In the genomic region with DNA sequence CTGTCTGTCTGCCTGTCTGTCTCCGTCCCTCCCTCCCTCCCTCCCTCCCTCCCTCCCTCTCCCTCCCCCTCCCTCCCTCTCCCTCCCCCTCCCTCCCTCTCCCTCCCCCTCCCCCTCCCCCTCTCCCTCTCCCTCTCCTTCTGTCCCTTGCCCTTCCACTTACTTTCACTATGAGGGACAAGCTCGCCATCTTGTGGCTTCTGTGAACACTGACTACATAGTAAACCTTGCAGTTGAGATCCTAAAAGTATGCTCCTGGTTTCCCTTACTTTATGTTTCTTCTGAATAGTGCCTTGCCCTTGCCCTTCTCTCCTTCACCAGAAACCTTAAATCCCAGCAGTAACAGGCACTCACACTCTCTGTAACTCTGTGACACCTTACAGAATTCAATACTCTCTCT, we compare ENCODE assay signal across 8 mouse cellular contexts.
A peak's percentile ranks its signal among the peaks of the same experiment; 100 is the strongest.
DNase-seq lines count a peak whose midpoint lies in the region; ATAC-seq and TF ChIP-seq lines count a peak whose summit lies in the region.

No protein-coding gene starts in this region.

- H3K27ac ChIP-seq in liver, embryonic 14.5 days: no peak overlapping the region

- no peak overlapping the region for H3K4me2 ChIP-seq in liver, embryonic 14.5 days (ENCODE audit: low read depth)

- no peak for TF ChIP-seq EP300 in liver, embryonic 14.5 days (IDR thresholded peaks at IDR 0.05; ENCODE audit: low read depth)

- peak; percentile 30 to 33 for DNase-seq in cerebellum, postnatal 10 days
- DNase-seq in cerebellum, postnatal 4 days (ENCODE audit: low spot score in 2 of 2): no peak
- DNase-seq in left cerebral cortex, adult 11 months (ENCODE audit: low spot score): peak; percentile 2
- DNase-seq in left cerebral cortex, adult 8-10 months (ENCODE audit: low spot score in 2 of 2): no peak
- DNase-seq in adipocyte (ENCODE audit: low spot score): peak; percentile 75
- peak in 1 of 3 experiments; percentile 14 for DNase-seq in liver, embryonic 14.5 days (ENCODE audit: low read depth in 3 of 3, low spot score in 3 of 3)
- DNase-seq in spleen, adult 18-20 months: no peak

- no peaks in the 10 kb centered on the region for H3K36me3 ChIP-seq in liver, embryonic 14.5 days (replicated peaks; ENCODE audit: control insufficient read depth, insufficient read depth, low read depth)

- no peaks in the 10 kb centered on the region for H3K9me3 ChIP-seq in liver, embryonic 14.5 days (ENCODE audit: control insufficient read depth, low read length)

- H3K27me3 ChIP-seq in liver, embryonic 14.5 days (ENCODE audit: control insufficient read depth, insufficient read depth, low read length): no peaks in the 10 kb centered on the region

- H3K4me1 ChIP-seq in liver, embryonic 14.5 days (replicated peaks; ENCODE audit: control insufficient read depth in 2 of 2, insufficient read depth in 2 of 2, low read length in 1 of 2): no peaks in the 10 kb centered on the region

- 5% methylated on average over 2 of the region's 2 CpGs for WGBS in liver, embryonic 14.5 days (ENCODE audit: insufficient replicate concordance)

- TF ChIP-seq CTCF in liver, embryonic 14.5 days (IDR thresholded peaks at IDR 0.05; ENCODE audit: low read depth): peak; percentile 33; the same call in 1 of the 2 replicates

- no peak for ATAC-seq in liver, embryonic 14.5 days (ENCODE audit: insufficient read depth)
- no peak for ATAC-seq in erythroid progenitor cell, adult 5-6 weeks (replicated peaks; ENCODE audit: low FRiP score, poor library complexity, severe bottlenecking)

- no peak overlapping the region for H3K4me3 ChIP-seq in liver, embryonic 14.5 days (ENCODE audit: insufficient read depth in 1 of 2, low read depth in 2 of 2, low read length in 2 of 2)

- no peak overlapping the region for H3K9ac ChIP-seq in liver, embryonic 14.5 days (replicated peaks)

Comparison
In these comparisons a context has a peak if more than half of its experiments do, and no peak if none do; other contexts are left out.
1. DNase-seq: peak in cerebellum, postnatal 10 days (2 of 2), left cerebral cortex, adult 11 months (single experiment) and adipocyte (single experiment); none in cerebellum, postnatal 4 days (0 of 2), left cerebral cortex, adult 8-10 months (0 of 2) and spleen, adult 18-20 months (0 of 2).